Mouse (Mus musculus): ENCODE data around the gene Atp8a2. TPM values are rescaled to one million over a fixed set of nuclear protein-coding genes. Genes with fewer than 3 reads are reported as not detected.
A peak's percentile ranks its signal among the peaks of the same experiment; 100 is the strongest.

Gene Atp8a2
- polyA plus RNA-seq, 1 experiment: 0.01 TPM

GRCm38 (mm10) chr14:59612920-59613625, 583.9 kb downstream of the Atp8a2 start:
- Histone ChIP-seq H3K9me3 (ENCODE audit: control insufficient read depth, low read length) (no peaks in the 10 kb centered on the region), H3K4me3 (replicated peaks) (no peak overlapping the region), H3K4me1 (ENCODE audit: control insufficient read depth) (no peaks in the 10 kb centered on the region), H3K36me3 (ENCODE audit: control insufficient read depth) (no peaks in the 10 kb centered on the region), H3K27me3 (ENCODE audit: control insufficient read depth) (no peaks in the 10 kb centered on the region)
- TF ChIP-seq GATA1 (IDR thresholded peaks at IDR 0.05; ENCODE audit: low read length) (no peak), TAL1 (IDR thresholded peaks at IDR 0.05; ENCODE audit: low read length) (no peak)

GRCm38 (mm10) chr14:59607021-59607420, 590.0 kb downstream of the Atp8a2 start:
- H3K9me3 ChIP-seq (ENCODE audit: control insufficient read depth, low read length): no peaks in the 10 kb centered on the region
- no peak overlapping the region for H3K4me3 ChIP-seq (replicated peaks)
- no peak for TF ChIP-seq GATA1 (IDR thresholded peaks at IDR 0.05; ENCODE audit: low read length)
- no peak for TF ChIP-seq TAL1 (IDR thresholded peaks at IDR 0.05; ENCODE audit: low read length)
- peaks cover 3% of the 10 kb centered on the region for H3K4me1 ChIP-seq (ENCODE audit: control insufficient read depth)
- peaks cover 2% of the 10 kb centered on the region; the same call in 1 of the 2 replicates for H3K27me3 ChIP-seq (ENCODE audit: control insufficient read depth)
- no peaks in the 10 kb centered on the region for H3K36me3 ChIP-seq (ENCODE audit: control insufficient read depth)

- H3K36me3 ChIP-seq (ENCODE audit: control insufficient read depth): no peaks in the 10 kb centered on the region
- H3K27me3 ChIP-seq (ENCODE audit: control insufficient read depth): peaks cover 8% of the 10 kb centered on the region
- no peaks in the 10 kb centered on the region for H3K9me3 ChIP-seq (ENCODE audit: control insufficient read depth, low read length)
- H3K4me3 ChIP-seq (replicated peaks): no peak overlapping the region
- peaks cover 3% of the 10 kb centered on the region for H3K4me1 ChIP-seq (ENCODE audit: control insufficient read depth)
- no peak for TF ChIP-seq GATA1 (IDR thresholded peaks at IDR 0.05; ENCODE audit: low read length)
- no peak for TF ChIP-seq TAL1 (IDR thresholded peaks at IDR 0.05; ENCODE audit: low read length)
Observed at GRCm38 (mm10) chr14:59605671-59606353, 591.2 kb downstream of the Atp8a2 start.

GRCm38 (mm10) chr14:59604002-59604645, 592.9 kb downstream of the Atp8a2 start:
- TF ChIP-seq GATA1 (IDR thresholded peaks at IDR 0.05; ENCODE audit: low read length) (no peak), TAL1 (IDR thresholded peaks at IDR 0.05; ENCODE audit: low read length) (no peak)
- Histone ChIP-seq H3K27me3 (ENCODE audit: control insufficient read depth) (peaks cover 11% of the 10 kb centered on the region), H3K4me3 (replicated peaks) (no peak overlapping the region), H3K4me1 (ENCODE audit: control insufficient read depth) (peaks cover 3% of the 10 kb centered on the region), H3K36me3 (ENCODE audit: control insufficient read depth) (no peaks in the 10 kb centered on the region), H3K9me3 (ENCODE audit: control insufficient read depth, low read length) (no peaks in the 10 kb centered on the region)

- Histone ChIP-seq H3K4me1 (ENCODE audit: control insufficient read depth) (peaks cover 20% of the 10 kb centered on the region), H3K4me3 (replicated peaks) (peak overlapping the region; percentile 100), H3K36me3 (ENCODE audit: control insufficient read depth) (peaks cover 17% of the 10 kb centered on the region), H3K9me3 (ENCODE audit: control insufficient read depth, low read length) (no peaks in the 10 kb centered on the region), H3K27me3 (ENCODE audit: control insufficient read depth) (peaks cover 11% of the 10 kb centered on the region)
- TF ChIP-seq GATA1 (IDR thresholded peaks at IDR 0.05; ENCODE audit: low read length): no peak
- TF ChIP-seq TAL1 (IDR thresholded peaks at IDR 0.05; ENCODE audit: low read length): no peak
Observed at GRCm38 (mm10) chr14:59598260-59598627, 598.7 kb downstream of the Atp8a2 start.

- Histone ChIP-seq H3K4me1 (ENCODE audit: control insufficient read depth) (peaks cover 20% of the 10 kb centered on the region), H3K9me3 (ENCODE audit: control insufficient read depth, low read length) (no peaks in the 10 kb centered on the region), H3K36me3 (ENCODE audit: control insufficient read depth) (peaks cover 22% of the 10 kb centered on the region), H3K4me3 (replicated peaks) (peak within 1 kb of the TSS; percentile 100), H3K27me3 (ENCODE audit: control insufficient read depth) (peaks cover 9% of the 10 kb centered on the region)
- TF ChIP-seq TAL1 (IDR thresholded peaks at IDR 0.05; ENCODE audit: low read length) (no peak), GATA1 (IDR thresholded peaks at IDR 0.05; ENCODE audit: low read length) (peak; percentile 27; the same call in 1 of the 2 replicates)
Observed at GRCm38 (mm10) chr14:59597398-59598259, 599.4 kb downstream of the Atp8a2 start, which contains the start of gene Cdadc1. Cdadc1 (minus strand) TSS chr14:59597959.

- H3K36me3 ChIP-seq (ENCODE audit: control insufficient read depth): peaks cover 37% of the 10 kb centered on the region
- H3K27me3 ChIP-seq (ENCODE audit: control insufficient read depth): no peaks in the 10 kb centered on the region; the same call in none of the 2 replicates
- H3K4me1 ChIP-seq (ENCODE audit: control insufficient read depth): peaks cover 20% of the 10 kb centered on the region
- H3K4me3 ChIP-seq (replicated peaks): no peak overlapping the region
- TF ChIP-seq TAL1 (IDR thresholded peaks at IDR 0.05; ENCODE audit: low read length) (no peak), GATA1 (IDR thresholded peaks at IDR 0.05; ENCODE audit: low read length) (no peak)
- no peaks in the 10 kb centered on the region for H3K9me3 ChIP-seq (ENCODE audit: control insufficient read depth, low read length)
Observed at GRCm38 (mm10) chr14:59594988-59595387, 602.0 kb downstream of the Atp8a2 start.

GRCm38 (mm10) chr14:59592593-59592992, 604.4 kb downstream of the Atp8a2 start:
- TF ChIP-seq GATA1 (IDR thresholded peaks at IDR 0.05; ENCODE audit: low read length): no peak
- no peak for TF ChIP-seq TAL1 (IDR thresholded peaks at IDR 0.05; ENCODE audit: low read length)
- Histone ChIP-seq H3K27me3 (ENCODE audit: control insufficient read depth) (no peaks in the 10 kb centered on the region), H3K4me3 (replicated peaks) (no peak overlapping the region), H3K4me1 (ENCODE audit: control insufficient read depth) (peaks cover 13% of the 10 kb centered on the region), H3K36me3 (ENCODE audit: control insufficient read depth) (peaks cover 60% of the 10 kb centered on the region), H3K9me3 (ENCODE audit: control insufficient read depth, low read length) (no peaks in the 10 kb centered on the region)
